Comparison of ENCODE assay signal across 7 mouse cellular contexts in genomic region chr1:72878473-72879318, GRCm38 (mm10). TPM values are rescaled to one million over a fixed set of nuclear protein-coding genes. Genes with fewer than 3 reads are reported as not detected.
DNase-seq lines count a peak whose midpoint lies in the region; ATAC-seq and TF ChIP-seq lines count a peak whose summit lies in the region.

No protein-coding gene starts in this region.

- H3K27ac ChIP-seq in heart, postnatal 0 days (ENCODE audit: low read depth), result no peak overlapping the region
- peak overlapping the region; percentile 78 for H3K27ac ChIP-seq in embryonic facial prominence, embryonic 13.5 days
- no peak overlapping the region for H3K27ac ChIP-seq in midbrain, embryonic 13.5 days

- ATAC-seq in heart, postnatal 0 days (ENCODE audit: insufficient read depth, low read depth), result no peak
- peak; percentile 76 for ATAC-seq in embryonic facial prominence, embryonic 13.5 days (ENCODE audit: insufficient number of reproducible peaks, insufficient read depth, low FRiP score, low TSS enrichment, low read depth)
- no peak for ATAC-seq in midbrain, embryonic 13.5 days

- DNase-seq in heart, postnatal 0 days (ENCODE audit: low spot score), result no peak
- no peak for DNase-seq in heart, adult 18-20 months
- peak; percentile 50 for DNase-seq in MN1 (ENCODE audit: low spot score)
- no peak for DNase-seq in urinary bladder, adult 18-20 months (ENCODE audit: low spot score in 2 of 2)
- DNase-seq in left cerebral cortex, postnatal 4 days, result no peak

- no peaks in the 10 kb centered on the region for H3K27me3 ChIP-seq in heart, postnatal 0 days (ENCODE audit: control insufficient read depth, insufficient read depth, low read length)
- peaks cover 7% of the 10 kb centered on the region; the same call in 1 of the 2 replicates for H3K27me3 ChIP-seq in embryonic facial prominence, embryonic 13.5 days
- H3K27me3 ChIP-seq in midbrain, embryonic 13.5 days, result peaks cover 22% of the 10 kb centered on the region

- WGBS in heart, postnatal 0 days, result 66% methylated on average over 25 of the region's 25 CpGs
- WGBS in embryonic facial prominence, embryonic 13.5 days, result 15% methylated on average over 25 of the region's 25 CpGs
- 57% methylated on average over 25 of the region's 25 CpGs for WGBS in midbrain, embryonic 13.5 days

- no peak overlapping the region for H3K9ac ChIP-seq in heart, postnatal 0 days (replicated peaks; ENCODE audit: low read depth, low read length)
- peak overlapping the region; percentile 33; the same call in 1 of the 2 replicates for H3K9ac ChIP-seq in embryonic facial prominence, embryonic 13.5 days
- no peak overlapping the region for H3K9ac ChIP-seq in midbrain, embryonic 13.5 days (replicated peaks)

- intact Hi-C loops in left cerebral cortex, postnatal 4 days (cut with DNase I), result loop anchor here (2.0 to 10.0 kb wide), 3 partner anchors 236 to 740 kb away; no protein-coding TSS in a partner anchor

- no peaks in the 10 kb centered on the region for H3K9me3 ChIP-seq in heart, postnatal 0 days (replicated peaks; ENCODE audit: control insufficient read depth, low read length)
- H3K9me3 ChIP-seq in embryonic facial prominence, embryonic 13.5 days, result no peaks in the 10 kb centered on the region
- H3K9me3 ChIP-seq in midbrain, embryonic 13.5 days, result no peaks in the 10 kb centered on the region

- peaks cover 10% of the 10 kb centered on the region for H3K4me1 ChIP-seq in heart, postnatal 0 days (ENCODE audit: control insufficient read depth, insufficient read depth)
- H3K4me1 ChIP-seq in embryonic facial prominence, embryonic 13.5 days, result peaks cover 48% of the 10 kb centered on the region
- H3K4me1 ChIP-seq in midbrain, embryonic 13.5 days (replicated peaks), result peaks cover 27% of the 10 kb centered on the region

- H3K4me2 ChIP-seq in heart, postnatal 0 days (ENCODE audit: low read depth, low read length), result peak overlapping the region; percentile 26; the same call in 1 of the 2 replicates
- H3K4me2 ChIP-seq in embryonic facial prominence, embryonic 13.5 days, result peak overlapping the region; percentile 44
- peak overlapping the region; percentile 35 for H3K4me2 ChIP-seq in midbrain, embryonic 13.5 days (replicated peaks)

- TF ChIP-seq CTCF in heart, postnatal 0 days (IDR thresholded peaks at IDR 0.05; ENCODE audit: low read depth), result no peak

- no peaks in the 10 kb centered on the region for H3K36me3 ChIP-seq in heart, postnatal 0 days (replicated peaks; ENCODE audit: control insufficient read depth, insufficient read depth, low read length)
- H3K36me3 ChIP-seq in embryonic facial prominence, embryonic 13.5 days, result no peaks in the 10 kb centered on the region
- no peaks in the 10 kb centered on the region for H3K36me3 ChIP-seq in midbrain, embryonic 13.5 days

- H3K4me3 ChIP-seq in heart, postnatal 0 days (ENCODE audit: low read depth, low read length), result no peak overlapping the region
- H3K4me3 ChIP-seq in embryonic facial prominence, embryonic 13.5 days, result 0 out of 2 replicates have a peak overlapping the region, but pooled peaks have one; percentile 9
- H3K4me3 ChIP-seq in midbrain, embryonic 13.5 days (replicated peaks), result no peak overlapping the region

- no peak for TF ChIP-seq EP300 in heart, postnatal 0 days (IDR thresholded peaks at IDR 0.05; ENCODE audit: low read depth)

RNA-seq across cellular contexts. Expression of gene Igfbp5, which starts 4.0 kb away (rescaled TPM):
- total RNA-seq in heart, postnatal 0 days (2014; rRNA removed; ENCODE audit: low replicate concordance), result 147 and 170 TPM in 2 replicates
- 50.8 and 55.4 TPM in 2 replicates for polyA plus RNA-seq in heart, postnatal 0 days (2015; fragmentation: Nextera tagmentation; extraction: Ambion mirVana)
- total RNA-seq in heart, adult 18-20 months (2021), result 100 to 1,000 TPM in 1 of 2 experiments, 10 to 100 TPM in 1; 80.7 to 123 TPM
- 141 and 165 TPM in 2 replicates for polyA plus RNA-seq in embryonic facial prominence, embryonic 13.5 days (2015; fragmentation: Nextera tagmentation; extraction: Ambion mirVana)
- 28.7 and 31.8 TPM in 2 replicates for polyA plus RNA-seq in midbrain, embryonic 13.5 days (2015; fragmentation: Nextera tagmentation; extraction: Ambion mirVana)
- total RNA-seq in left cerebral cortex, postnatal 4 days (2021), result 100 to 1,000 TPM; 114 to 119 TPM

RNA-seq across cellular contexts. Expression of gene Igfbp2, which starts 54.4 kb away (rescaled TPM):
- 24.1 and 140 TPM in 2 replicates for total RNA-seq in heart, postnatal 0 days (2014; rRNA removed; ENCODE audit: low replicate concordance)
- polyA plus RNA-seq in heart, postnatal 0 days (2015; fragmentation: Nextera tagmentation; extraction: Ambion mirVana), result 10.2 and 12.7 TPM in 2 replicates
- under 1 TPM; 0.37 to 0.51 TPM for total RNA-seq in heart, adult 18-20 months (2021)
- 469 and 555 TPM in 2 replicates for polyA plus RNA-seq in embryonic facial prominence, embryonic 13.5 days (2015; fragmentation: Nextera tagmentation; extraction: Ambion mirVana)
- 294 and 385 TPM in 2 replicates for polyA plus RNA-seq in midbrain, embryonic 13.5 days (2015; fragmentation: Nextera tagmentation; extraction: Ambion mirVana)
- total RNA-seq in left cerebral cortex, postnatal 4 days (2021), result 100 to 1,000 TPM; 157 to 158 TPM

Comparison
In these comparisons a context has a peak if more than half of its experiments do, and no peak if none do; other contexts are left out.
1. RNA of gene Igfbp2, which starts 54.4 kb away (total RNA-seq): 157 to 158 TPM in left cerebral cortex, postnatal 4 days and 24.1 to 140 TPM in heart, postnatal 0 days; 0.37 to 0.51 TPM in heart, adult 18-20 months; every median in the first group is over 10 times any median in the second.
2. Peak in every context shown above with its lines, with median percentiles within 50 percentile points of each other: H3K4me2 ChIP-seq.